Mouse (Mus musculus): ENCODE results near the gene S100a16. TPM values are rescaled to one million over a fixed set of nuclear protein-coding genes. Genes with fewer than 3 reads are reported as not detected.

Gene S100a16
- 9.7 TPM for polyA plus RNA-seq (2014; fragmentation: Illumina TruSeq; extraction: RNeasy Lipid Tissue Mini Kit (QIAGEN cat#74804); ENCODE audit: low replicate concordance)

DNA sequence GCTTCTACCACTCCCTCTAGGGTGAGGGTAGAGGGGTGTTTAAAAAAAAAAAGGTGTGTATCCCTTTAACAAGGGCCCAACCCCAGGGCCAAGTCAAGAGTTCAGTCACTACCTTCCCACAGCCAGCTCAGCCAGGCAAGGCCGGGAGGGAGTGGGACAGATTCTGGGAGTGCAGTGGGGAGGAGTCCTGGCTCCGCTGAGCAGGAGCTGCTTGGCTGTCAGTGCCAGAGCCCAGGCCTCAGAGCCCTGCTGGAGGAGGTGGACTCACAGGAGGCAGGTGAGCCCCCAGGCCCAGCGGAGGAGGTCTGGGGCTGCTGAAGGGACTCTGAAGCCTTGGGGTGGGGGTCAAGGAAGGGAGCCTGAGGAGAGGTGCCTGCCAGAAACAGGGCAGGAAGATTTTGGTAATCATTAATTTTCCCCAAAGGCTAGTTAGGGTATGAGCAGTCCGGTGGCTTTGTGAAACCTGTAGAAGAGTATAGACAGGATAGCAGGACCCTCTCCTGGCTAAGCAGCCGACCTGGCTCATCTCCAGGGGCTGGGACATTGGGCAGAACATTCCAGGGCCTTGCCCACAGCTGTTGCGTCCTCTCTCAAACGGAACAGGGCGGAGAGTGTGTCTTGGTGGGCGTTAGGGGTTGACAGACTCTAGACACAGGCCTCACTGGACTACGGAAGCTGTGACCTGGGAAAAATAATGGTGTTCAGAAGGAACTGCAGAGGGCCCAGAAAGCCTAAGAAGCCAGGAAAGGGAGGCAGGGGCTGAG, at the start of gene S100a16:
S100a16 (plus strand) TSS at position 114 of the 764 bp plus-strand sequence.

DNA sequence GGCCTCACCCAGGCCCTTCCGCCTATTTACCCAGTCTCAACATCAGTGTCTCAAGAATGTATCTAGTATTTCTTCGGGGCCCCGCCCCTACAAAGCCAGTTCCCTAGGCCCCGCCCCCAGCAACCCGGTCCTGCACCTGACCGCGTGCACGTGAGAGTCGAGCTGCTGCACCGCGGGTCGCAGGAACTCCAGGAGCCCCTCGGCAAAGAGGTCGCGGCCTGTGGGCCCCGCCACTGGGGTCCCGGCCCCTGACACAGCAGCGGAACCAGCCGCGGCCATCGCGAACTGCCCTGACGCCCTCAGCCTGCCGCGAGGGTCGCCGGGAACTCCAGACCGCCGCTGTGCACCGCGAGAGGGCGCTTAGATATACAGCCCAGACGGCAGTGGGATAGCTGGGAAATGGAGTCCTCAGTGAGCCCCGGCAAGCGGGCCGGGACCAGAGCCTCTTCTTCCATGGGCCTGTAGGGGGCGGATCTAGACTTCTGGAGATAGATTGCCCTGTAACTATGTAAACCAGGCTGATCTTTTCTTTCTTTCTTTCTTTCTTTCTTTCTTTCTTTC, 46.3 kb upstream of the S100a16 start, which contains the start of gene Snapin:
Snapin (minus strand) TSS at position 338 of the 561 bp plus-strand sequence.

GRCm38 (mm10) chr3:90508950-90509746, 27.9 kb upstream of the S100a16 start, which contains the start of gene Chtop:
Gene Chtop, minus strand, starts transcription at chr3:90509498.

GRCm38 (mm10) chr3:90513796-90514590, 23.1 kb upstream of the S100a16 start, which contains the start of the genes S100a1 and S100a13:
Gene S100a1, minus strand, starts transcription at chr3:90514392.
Gene S100a13, plus strand, starts transcription at chr3:90514435.

GRCm38 (mm10) chr3:90526580-90526979, 10.5 kb upstream of the S100a16 start, which contains the start of gene S100a14:
Gene S100a14, plus strand, starts transcription at chr3:90526856.

GRCm38 (mm10) chr3:90560008-90560628, 23.1 kb downstream of the S100a16 start, which contains the start of gene S100a3:
Gene S100a3, plus strand, starts transcription at chr3:90560578.

GRCm38 (mm10) chr3:90589947-90590346, 52.9 kb downstream of the S100a16 start, which contains the start of gene S100a2:
Gene S100a2, plus strand, starts transcription at chr3:90590247.

Other genes starting within 250 kb of the S100a16 start
- 20.5 TPM for gene Gatad2b, start 244.1 kb upstream of the S100a16 start, polyA plus RNA-seq (2014; fragmentation: Illumina TruSeq; extraction: RNeasy Lipid Tissue Mini Kit (QIAGEN cat#74804); ENCODE audit: low replicate concordance)
- gene Slc27a3, start 147.3 kb upstream of the S100a16 start, polyA plus RNA-seq (2014; fragmentation: Illumina TruSeq; extraction: RNeasy Lipid Tissue Mini Kit (QIAGEN cat#74804); ENCODE audit: low replicate concordance), result not detected
- gene Ints3, start 103.6 kb upstream of the S100a16 start, polyA plus RNA-seq (2014; fragmentation: Illumina TruSeq; extraction: RNeasy Lipid Tissue Mini Kit (QIAGEN cat#74804); ENCODE audit: low replicate concordance), result 8.9 TPM
- 1.4 TPM for gene Npr1, start 71.4 kb upstream of the S100a16 start, polyA plus RNA-seq (2014; fragmentation: Illumina TruSeq; extraction: RNeasy Lipid Tissue Mini Kit (QIAGEN cat#74804); ENCODE audit: low replicate concordance)
- 30.4 TPM for gene Ilf2, start 61.1 kb upstream of the S100a16 start, polyA plus RNA-seq (2014; fragmentation: Illumina TruSeq; extraction: RNeasy Lipid Tissue Mini Kit (QIAGEN cat#74804); ENCODE audit: low replicate concordance)
- 32.7 TPM for gene Snapin, start 46.2 kb upstream of the S100a16 start, polyA plus RNA-seq (2014; fragmentation: Illumina TruSeq; extraction: RNeasy Lipid Tissue Mini Kit (QIAGEN cat#74804); ENCODE audit: low replicate concordance)
- 112 TPM for gene Chtop, start 27.8 kb upstream of the S100a16 start, polyA plus RNA-seq (2014; fragmentation: Illumina TruSeq; extraction: RNeasy Lipid Tissue Mini Kit (QIAGEN cat#74804); ENCODE audit: low replicate concordance)
- 27.6 TPM for gene S100a1, start 22.9 kb upstream of the S100a16 start, polyA plus RNA-seq (2014; fragmentation: Illumina TruSeq; extraction: RNeasy Lipid Tissue Mini Kit (QIAGEN cat#74804); ENCODE audit: low replicate concordance)
- gene S100a13, start 22.8 kb upstream of the S100a16 start, polyA plus RNA-seq (2014; fragmentation: Illumina TruSeq; extraction: RNeasy Lipid Tissue Mini Kit (QIAGEN cat#74804); ENCODE audit: low replicate concordance), result 2.8 TPM
- not detected for gene S100a14, start 10.4 kb upstream of the S100a16 start, polyA plus RNA-seq (2014; fragmentation: Illumina TruSeq; extraction: RNeasy Lipid Tissue Mini Kit (QIAGEN cat#74804); ENCODE audit: low replicate concordance)
- not detected for gene S100a3, start 23.3 kb downstream of the S100a16 start, polyA plus RNA-seq (2014; fragmentation: Illumina TruSeq; extraction: RNeasy Lipid Tissue Mini Kit (QIAGEN cat#74804); ENCODE audit: low replicate concordance)
- not detected for gene S100a2, start 53.0 kb downstream of the S100a16 start, polyA plus RNA-seq (2014; fragmentation: Illumina TruSeq; extraction: RNeasy Lipid Tissue Mini Kit (QIAGEN cat#74804); ENCODE audit: low replicate concordance)
- not detected for gene Gm42674, start 64.7 kb downstream of the S100a16 start, polyA plus RNA-seq (2014; fragmentation: Illumina TruSeq; extraction: RNeasy Lipid Tissue Mini Kit (QIAGEN cat#74804); ENCODE audit: low replicate concordance)
- gene S100a4, start 66.5 kb downstream of the S100a16 start, polyA plus RNA-seq (2014; fragmentation: Illumina TruSeq; extraction: RNeasy Lipid Tissue Mini Kit (QIAGEN cat#74804); ENCODE audit: low replicate concordance), result not detected
- not detected for gene S100a5, start 71.3 kb downstream of the S100a16 start, polyA plus RNA-seq (2014; fragmentation: Illumina TruSeq; extraction: RNeasy Lipid Tissue Mini Kit (QIAGEN cat#74804); ENCODE audit: low replicate concordance)
- 8.6 TPM for gene S100a6, start 75.6 kb downstream of the S100a16 start, polyA plus RNA-seq (2014; fragmentation: Illumina TruSeq; extraction: RNeasy Lipid Tissue Mini Kit (QIAGEN cat#74804); ENCODE audit: low replicate concordance)
- gene S100a7a, start 116.8 kb downstream of the S100a16 start, polyA plus RNA-seq (2014; fragmentation: Illumina TruSeq; extraction: RNeasy Lipid Tissue Mini Kit (QIAGEN cat#74804); ENCODE audit: low replicate concordance), result not detected
- gene S100a8, start 131.7 kb downstream of the S100a16 start, polyA plus RNA-seq (2014; fragmentation: Illumina TruSeq; extraction: RNeasy Lipid Tissue Mini Kit (QIAGEN cat#74804); ENCODE audit: low replicate concordance), result not detected
- gene S100a9, start 158.5 kb downstream of the S100a16 start, polyA plus RNA-seq (2014; fragmentation: Illumina TruSeq; extraction: RNeasy Lipid Tissue Mini Kit (QIAGEN cat#74804); ENCODE audit: low replicate concordance), result not detected
- not detected for gene Pglyrp4, start 189.7 kb downstream of the S100a16 start, polyA plus RNA-seq (2014; fragmentation: Illumina TruSeq; extraction: RNeasy Lipid Tissue Mini Kit (QIAGEN cat#74804); ENCODE audit: low replicate concordance)
- gene Gm5849, start 240.6 kb downstream of the S100a16 start, polyA plus RNA-seq (2014; fragmentation: Illumina TruSeq; extraction: RNeasy Lipid Tissue Mini Kit (QIAGEN cat#74804); ENCODE audit: low replicate concordance), result not detected